Mouse (Mus musculus): ENCODE results near the gene Srxn1.
"Not testable (repeated sequence)": the region's sequence is repeated elsewhere in the genome, so short reads cannot be mapped to it uniquely, and the experiment has no call there.

The Srxn1 gene

GRCm38 (mm10) chr2:152105318-152106224, at the start of gene Srxn1:
Gene Srxn1, plus strand, starts transcription at chr2:152105516.
- DNase-seq (ENCODE audit: low spot score in 2 of 2), result peak; percentile 70 to 77

- DNase-seq (ENCODE audit: low spot score in 2 of 2), result no peak
Observed at GRCm38 (mm10) chr2:152056368-152057251, 48.7 kb upstream of the Srxn1 start.

GRCm38 (mm10) chr2:152057252-152057563, 48.1 kb upstream of the Srxn1 start:
- no peak for DNase-seq (ENCODE audit: low spot score in 2 of 2)

GRCm38 (mm10) chr2:152062817-152063216, 42.5 kb upstream of the Srxn1 start:
- not testable (repeated sequence) for DNase-seq (ENCODE audit: low spot score in 2 of 2)

- DNase-seq (ENCODE audit: low spot score in 2 of 2), result no peak
Observed at GRCm38 (mm10) chr2:152068660-152069433, 36.5 kb upstream of the Srxn1 start.

GRCm38 (mm10) chr2:152069434-152069786, 35.9 kb upstream of the Srxn1 start:
- DNase-seq (ENCODE audit: low spot score in 2 of 2), result no peak

GRCm38 (mm10) chr2:152069941-152070340, 35.4 kb upstream of the Srxn1 start:
- no peak for DNase-seq (ENCODE audit: low spot score in 2 of 2)

GRCm38 (mm10) chr2:152074521-152074920, 30.8 kb upstream of the Srxn1 start:
- no peak for DNase-seq (ENCODE audit: low spot score in 2 of 2)

- no peak for DNase-seq (ENCODE audit: low spot score in 2 of 2)
Observed at GRCm38 (mm10) chr2:152075294-152075889, 29.9 kb upstream of the Srxn1 start.

GRCm38 (mm10) chr2:152077337-152077736, 28.0 kb upstream of the Srxn1 start:
- DNase-seq (ENCODE audit: low spot score in 2 of 2), result no peak

GRCm38 (mm10) chr2:152080685-152081541, 24.4 kb upstream of the Srxn1 start, which contains the start of gene Scrt2:
Gene Scrt2, plus strand, starts transcription at chr2:152081529.
- no peak for DNase-seq (ENCODE audit: low spot score in 2 of 2)

GRCm38 (mm10) chr2:152081641-152082448, 23.5 kb upstream of the Srxn1 start:
- DNase-seq (ENCODE audit: low spot score in 2 of 2), result peak; percentile 31 to 65

GRCm38 (mm10) chr2:152082456-152083285, 22.6 kb upstream of the Srxn1 start:
- DNase-seq (ENCODE audit: low spot score in 2 of 2), result no peak

GRCm38 (mm10) chr2:152083411-152083810, 21.9 kb upstream of the Srxn1 start:
- no peak for DNase-seq (ENCODE audit: low spot score in 2 of 2)

- no peak for DNase-seq (ENCODE audit: low spot score in 2 of 2)
Observed at GRCm38 (mm10) chr2:152084298-152084697, 21.0 kb upstream of the Srxn1 start.

GRCm38 (mm10) chr2:152085414-152085813, 19.9 kb upstream of the Srxn1 start:
- no peak for DNase-seq (ENCODE audit: low spot score in 2 of 2)

GRCm38 (mm10) chr2:152086451-152086850, 18.9 kb upstream of the Srxn1 start:
- no peak for DNase-seq (ENCODE audit: low spot score in 2 of 2)

GRCm38 (mm10) chr2:152087111-152087510, 18.2 kb upstream of the Srxn1 start:
- DNase-seq (ENCODE audit: low spot score in 2 of 2), result no peak

GRCm38 (mm10) chr2:152089078-152089477, 16.2 kb upstream of the Srxn1 start:
- DNase-seq (ENCODE audit: low spot score in 2 of 2), result peak in 1 of 2 experiments; percentile 25

Data from spleen, postnatal 14 days (tissue).